Mouse (Mus musculus) midbrain, embryonic 13.5 days (tissue): ENCODE measurements around the gene Morf4l2. TPM values are rescaled to one million over a fixed set of nuclear protein-coding genes. Genes with fewer than 3 reads are reported as not detected.

Experiments
- ATAC-seq: fragments of 200-750 bp; cut with Nextera tagmentation; 2 replicates; pipeline ENCODE4 v1.8.0; 2017; ENCODE audit warnings: mild to moderate bottlenecking, moderate TSS enrichment, moderate library complexity
- H3K27ac ChIP-seq: fragments of 300-500 bp; sonication (generic); 2 replicates; pipeline ENCODE4 v1.5.1; 2015; ENCODE audit warnings: inconsistent platforms, mild to moderate bottlenecking, moderate library complexity
- H3K27me3 ChIP-seq: fragments of 300-500 bp; sonication (generic); 2 replicates; pipeline ENCODE4 v1.6.1; 2015; ENCODE audit warnings: mild to moderate bottlenecking, inconsistent platforms
- H3K36me3 ChIP-seq: fragments of 300-500 bp; sonication (generic); 2 replicates; pipeline ENCODE4 v1.6.1; 2015; ENCODE audit warnings: mild to moderate bottlenecking, inconsistent platforms
- H3K4me1 ChIP-seq: fragments of 300-500 bp; sonication (generic); replicated peaks from 2 replicates; pipeline ENCODE4 v1.6.1; 2015; ENCODE audit warnings: inconsistent platforms
- H3K4me2 ChIP-seq: fragments of 300-500 bp; sonication (generic); replicated peaks from 2 replicates; pipeline ENCODE4 v1.6.1; 2015; ENCODE audit warnings: moderate library complexity, mild to moderate bottlenecking, inconsistent platforms
- H3K4me3 ChIP-seq: fragments of 300-500 bp; sonication (generic); replicated peaks from 2 replicates; pipeline ENCODE4 v1.5.1; 2015; ENCODE audit warnings: mild to moderate bottlenecking, inconsistent platforms
- H3K9ac ChIP-seq: fragments of 300-500 bp; sonication (generic); replicated peaks from 2 replicates; pipeline ENCODE4 v1.6.1; 2015; ENCODE audit warnings: mild to moderate bottlenecking, inconsistent platforms
- H3K9me3 ChIP-seq: fragments of 300-500 bp; sonication (generic); 2 replicates; pipeline ENCODE4 v1.6.1; 2016; ENCODE audit warnings: mild to moderate bottlenecking, inconsistent platforms
- WGBS: fragments of 180-500 bp; shearing (Covaris S2); methylation state at CpG from one replicate; pipeline ENCODE4 v1.1.7; 2015; 5-methylcytosine and 5-hydroxymethylcytosine counted together
- polyA plus RNA-seq: library from polyadenylated mRNA; unstranded; fragments of >200 nt; fragmentation: Nextera tagmentation; extraction: Ambion mirVana; gene quantifications from 2 replicates; pipeline ENCODE4 v1.2.1, GENCODE M21; 2015

Gene Morf4l2
- polyA plus RNA-seq: 563 and 601 TPM in 2 replicates

- peak within 1 kb of the TSS; percentile 53 for H3K4me2 ChIP-seq
- ATAC-seq: no peak
- H3K36me3 ChIP-seq: no peaks in the 10 kb centered on the region
- 85% methylated on average over 12 of the region's 12 CpGs for WGBS
- peak within 1 kb of the TSS; percentile 54 for H3K4me3 ChIP-seq
- H3K4me1 ChIP-seq: peaks cover 6% of the 10 kb centered on the region
- H3K9ac ChIP-seq: peak within 1 kb of the TSS; percentile 59; the same call in 1 of the 2 replicates
- H3K27me3 ChIP-seq: no peaks in the 10 kb centered on the region
- peak within 1 kb of the TSS; percentile 89 for H3K27ac ChIP-seq
- H3K9me3 ChIP-seq: no peaks in the 10 kb centered on the region
Measured at GRCm38 (mm10) chrX:136743459-136743858, at the start of gene Morf4l2. TSS of gene Morf4l2 (minus strand) at chrX:136743690.

GRCm38 (mm10) chrX:136789446-136789845 lies 46.0 kb upstream of the Morf4l2 start:
- Histone ChIP-seq H3K4me2 (no peak overlapping the region), H3K27ac (no peak overlapping the region), H3K27me3 (no peaks in the 10 kb centered on the region), H3K4me1 (no peaks in the 10 kb centered on the region), H3K36me3 (no peaks in the 10 kb centered on the region), H3K9me3 (no peaks in the 10 kb centered on the region), H3K9ac (no peak overlapping the region), H3K4me3 (no peak overlapping the region)
- 89% methylated on average over 4 of the region's 4 CpGs for WGBS
- ATAC-seq: no peak

GRCm38 (mm10) chrX:136780041-136780440 lies 36.6 kb upstream of the Morf4l2 start, which contains the start of gene Glra4:
TSS of gene Glra4 (minus strand) at chrX:136780141.
- Histone ChIP-seq H3K27ac (no peak within 1 kb of the TSS), H3K4me3 (no peak within 1 kb of the TSS), H3K9me3 (no peaks in the 10 kb centered on the region), H3K4me1 (0 out of 2 replicates have a peak, but pooled peaks cover 3% of the 10 kb centered on the region), H3K9ac (no peak within 1 kb of the TSS), H3K36me3 (no peaks in the 10 kb centered on the region), H3K27me3 (0 out of 2 replicates have a peak, but pooled peaks cover 3% of the 10 kb centered on the region), H3K4me2 (no peak within 1 kb of the TSS)
- WGBS: 79% methylated on average over 3 of the region's 3 CpGs
- ATAC-seq: no peak

GRCm38 (mm10) chrX:136779262-136779661 lies 35.8 kb upstream of the Morf4l2 start:
- no peak for ATAC-seq
- no peak overlapping the region for H3K27ac ChIP-seq
- 0 out of 2 replicates have a peak, but pooled peaks cover 3% of the 10 kb centered on the region for H3K27me3 ChIP-seq
- WGBS: 62% methylated on average over 2 of the region's 2 CpGs
- no peaks in the 10 kb centered on the region for H3K9me3 ChIP-seq
- H3K4me1 ChIP-seq: 0 out of 2 replicates have a peak, but pooled peaks cover 3% of the 10 kb centered on the region
- H3K9ac ChIP-seq: no peak overlapping the region
- H3K4me2 ChIP-seq: no peak overlapping the region
- H3K36me3 ChIP-seq: no peaks in the 10 kb centered on the region
- H3K4me3 ChIP-seq: no peak overlapping the region

GRCm38 (mm10) chrX:136778046-136778445 lies 34.6 kb upstream of the Morf4l2 start:
- Histone ChIP-seq H3K9ac (no peak overlapping the region), H3K4me3 (no peak overlapping the region), H3K9me3 (no peaks in the 10 kb centered on the region), H3K27ac (no peak overlapping the region), H3K4me2 (no peak overlapping the region), H3K36me3 (no peaks in the 10 kb centered on the region), H3K4me1 (0 out of 2 replicates have a peak, but pooled peaks cover 3% of the 10 kb centered on the region), H3K27me3 (0 out of 2 replicates have a peak, but pooled peaks cover 3% of the 10 kb centered on the region)
- no peak for ATAC-seq
- WGBS: 70% methylated on average over 3 of the region's 3 CpGs

GRCm38 (mm10) chrX:136773035-136773434 lies 29.5 kb upstream of the Morf4l2 start:
- H3K9ac ChIP-seq: no peak overlapping the region
- no peaks in the 10 kb centered on the region for H3K27me3 ChIP-seq
- H3K4me3 ChIP-seq: no peak overlapping the region
- 67% methylated on average over 1 of the region's 1 CpGs for WGBS
- no peak for ATAC-seq
- H3K9me3 ChIP-seq: no peaks in the 10 kb centered on the region
- H3K4me2 ChIP-seq: no peak overlapping the region
- no peak overlapping the region for H3K27ac ChIP-seq
- H3K36me3 ChIP-seq: no peaks in the 10 kb centered on the region
- H3K4me1 ChIP-seq: no peaks in the 10 kb centered on the region

GRCm38 (mm10) chrX:136761103-136762074 lies 17.9 kb upstream of the Morf4l2 start:
- no peaks in the 10 kb centered on the region for H3K9me3 ChIP-seq
- 0 out of 2 replicates have a peak, but pooled peaks cover 3% of the 10 kb centered on the region for H3K36me3 ChIP-seq
- no peak overlapping the region for H3K9ac ChIP-seq
- H3K4me2 ChIP-seq: no peak overlapping the region
- no peaks in the 10 kb centered on the region; the same call in 1 of the 2 replicates for H3K27me3 ChIP-seq
- 68% methylated on average over 11 of the region's 11 CpGs for WGBS
- H3K27ac ChIP-seq: no peak overlapping the region
- no peak overlapping the region for H3K4me3 ChIP-seq
- no peaks in the 10 kb centered on the region for H3K4me1 ChIP-seq
- ATAC-seq: peak; percentile 68

GRCm38 (mm10) chrX:136755464-136755863 lies 12.0 kb upstream of the Morf4l2 start:
- no peak overlapping the region for H3K4me3 ChIP-seq
- H3K9ac ChIP-seq: no peak overlapping the region
- no peaks in the 10 kb centered on the region for H3K4me1 ChIP-seq
- no peak overlapping the region for H3K27ac ChIP-seq
- H3K27me3 ChIP-seq: no peaks in the 10 kb centered on the region; the same call in 1 of the 2 replicates
- ATAC-seq: no peak
- no peak overlapping the region for H3K4me2 ChIP-seq
- WGBS: 84% methylated on average over 3 of the region's 3 CpGs
- H3K36me3 ChIP-seq: no peaks in the 10 kb centered on the region
- no peaks in the 10 kb centered on the region for H3K9me3 ChIP-seq

- no peak for ATAC-seq
- H3K4me1 ChIP-seq: no peaks in the 10 kb centered on the region
- no peaks in the 10 kb centered on the region for H3K27me3 ChIP-seq
- H3K4me3 ChIP-seq: no peak overlapping the region
- H3K36me3 ChIP-seq: no peaks in the 10 kb centered on the region
- H3K9me3 ChIP-seq: no peaks in the 10 kb centered on the region
- no peak overlapping the region for H3K9ac ChIP-seq
- H3K4me2 ChIP-seq: no peak overlapping the region
- H3K27ac ChIP-seq: no peak overlapping the region
- 74% methylated on average over 4 of the region's 4 CpGs for WGBS
Measured at GRCm38 (mm10) chrX:136749329-136749728, 5.8 kb upstream of the Morf4l2 start.

- ATAC-seq: no peak
- H3K4me1 ChIP-seq: no peaks in the 10 kb centered on the region
- no peak overlapping the region for H3K4me2 ChIP-seq
- H3K4me3 ChIP-seq: no peak overlapping the region
- no peak overlapping the region for H3K27ac ChIP-seq
- H3K27me3 ChIP-seq: no peaks in the 10 kb centered on the region
- H3K9me3 ChIP-seq: no peaks in the 10 kb centered on the region
- no peaks in the 10 kb centered on the region for H3K36me3 ChIP-seq
- no peak overlapping the region for H3K9ac ChIP-seq
- WGBS: 82% methylated on average over 8 of the region's 8 CpGs
Measured at GRCm38 (mm10) chrX:136744663-136745062, 1.2 kb upstream of the Morf4l2 start.

GRCm38 (mm10) chrX:136742661-136743103 lies 808 bp downstream of the Morf4l2 start:
- peak overlapping the region; percentile 53 for H3K4me2 ChIP-seq
- H3K27ac ChIP-seq: peak overlapping the region; percentile 89
- peaks cover 8% of the 10 kb centered on the region for H3K4me1 ChIP-seq
- H3K9ac ChIP-seq: peak overlapping the region; percentile 59; the same call in 1 of the 2 replicates
- peak overlapping the region; percentile 54 for H3K4me3 ChIP-seq
- no peak for ATAC-seq
- H3K36me3 ChIP-seq: no peaks in the 10 kb centered on the region
- H3K9me3 ChIP-seq: no peaks in the 10 kb centered on the region
- no peaks in the 10 kb centered on the region for H3K27me3 ChIP-seq
- 35% methylated on average over 5 of the region's 5 CpGs for WGBS

- Histone ChIP-seq H3K27ac (peak overlapping the region; percentile 89), H3K9ac (peak overlapping the region; percentile 59), H3K4me1 (peaks cover 8% of the 10 kb centered on the region), H3K9me3 (no peaks in the 10 kb centered on the region), H3K36me3 (no peaks in the 10 kb centered on the region), H3K27me3 (no peaks in the 10 kb centered on the region), H3K4me2 (peak overlapping the region; percentile 53), H3K4me3 (peak overlapping the region; percentile 54)
- WGBS: 27% methylated on average over 10 of the region's 10 CpGs
- no peak for ATAC-seq
Measured at GRCm38 (mm10) chrX:136742241-136742640, 1.2 kb downstream of the Morf4l2 start.
